Mouse (Mus musculus): ENCODE results near the gene Dmc1. TPM values are rescaled to one million over a fixed set of nuclear protein-coding genes. Genes with fewer than 3 reads are reported as not detected.

Gene Dmc1
- total and polyA plus RNA-seq, 3 experiments = not detected

- TF ChIP-seq ZKSCAN1 (IDR thresholded peaks at IDR 0.05; ENCODE audit: borderline replicate concordance, low read depth, low read length) (no peak), ZC3H11A (IDR thresholded peaks at IDR 0.05; ENCODE audit: low read depth, low read length) (no peak), POLR2AphosphoS2 (IDR thresholded peaks at IDR 0.05; ENCODE audit: low read depth, low read length) (peak; percentile 95), MXI1 (IDR thresholded peaks at IDR 0.05; ENCODE audit: low read depth, low read length) (no peak), JUND (conservative IDR thresholded peaks at IDR 0.05; ENCODE audit: low read depth, low read length) (no peak), ETS1 (conservative IDR thresholded peaks at IDR 0.05; ENCODE audit: low read depth, low read length) (no peak), RAD21 (IDR thresholded peaks at IDR 0.05; ENCODE audit: low read depth, low read length) (no peak), CHD1 (IDR thresholded peaks at IDR 0.05; ENCODE audit: low read depth, low read length) (no peak)
- in situ Hi-C loops (cut with MboI; ENCODE audit: low pct_ligation_motif_present, low pct_unique_long_range_greater_than_20kb, low sequenced_read_pairs) (no loop called here), dilution Hi-C loops (cut with MboI; ENCODE audit: extremely low pct_ligation_motif_present, extremely low pct_unique_long_range_greater_than_20kb, low sequenced_read_pairs) (no loop called here)
- H3K36me3 ChIP-seq (replicated peaks in 1 of 2; ENCODE audit: control insufficient read depth in 1 of 2, insufficient read depth in 1 of 2, low read length in 1 of 2) = peaks cover 39 to 57% of the 10 kb centered on the region in 2 experiments
- no peaks in the 10 kb centered on the region for H3K9me3 ChIP-seq (replicated peaks; ENCODE audit: low read length)
- no peaks in the 10 kb centered on the region for H3K27me3 ChIP-seq (replicated peaks)
- no peaks in the 10 kb centered on the region for H3K4me1 ChIP-seq (ENCODE audit: control insufficient read depth in 1 of 2, insufficient read depth in 2 of 2)
- H3K4me3 ChIP-seq (replicated peaks in 1 of 3; ENCODE audit: low read depth in 2 of 3, low read length in 2 of 3, poor library complexity in 1 of 3) = no peak overlapping the region
- no peaks in the 10 kb centered on the region for H3K79me2 ChIP-seq (replicated peaks; ENCODE audit: control insufficient read depth, extremely low read depth, insufficient read depth, poor library complexity, severe bottlenecking)
- no peak overlapping the region for H3K4me2 ChIP-seq (ENCODE audit: insufficient read depth, low read depth, poor library complexity, severe bottlenecking)
- no peak overlapping the region for H3K27ac ChIP-seq (ENCODE audit: insufficient read depth, low read depth)
- DNase-seq (ENCODE audit: extremely low read depth) = no peak
- no peak overlapping the region for H3K9ac ChIP-seq (ENCODE audit: insufficient read depth, low read depth)
Observed at GRCm38 (mm10) chr15:79525979-79526768, 78.7 kb downstream of the Dmc1 start.

GRCm38 (mm10) chr15:79525564-79525963 is 79.3 kb downstream of the Dmc1 start:
- H3K4me2 ChIP-seq (ENCODE audit: insufficient read depth, low read depth, poor library complexity, severe bottlenecking) = no peak overlapping the region
- no peaks in the 10 kb centered on the region for H3K79me2 ChIP-seq (replicated peaks; ENCODE audit: control insufficient read depth, extremely low read depth, insufficient read depth, poor library complexity, severe bottlenecking)
- in situ Hi-C loops (cut with MboI; ENCODE audit: low pct_ligation_motif_present, low pct_unique_long_range_greater_than_20kb, low sequenced_read_pairs) = no loop called here
- TF ChIP-seq ETS1 (conservative IDR thresholded peaks at IDR 0.05; ENCODE audit: low read depth, low read length) = no peak
- TF ChIP-seq MAZ (IDR thresholded peaks at IDR 0.05; ENCODE audit: low read depth, low read length) = no peak
- TF ChIP-seq ZC3H11A (IDR thresholded peaks at IDR 0.05; ENCODE audit: low read depth, low read length) = no peak
- no peak for TF ChIP-seq E2F4 (IDR thresholded peaks at IDR 0.05; ENCODE audit: insufficient replicate concordance, low read depth, low read length)
- no peak for TF ChIP-seq ELF1 (IDR thresholded peaks at IDR 0.05; ENCODE audit: low read depth, low read length)
- no peak for TF ChIP-seq USF2 (conservative IDR thresholded peaks at IDR 0.05; ENCODE audit: low read depth, low read length)
- peaks cover 34 to 51% of the 10 kb centered on the region in 2 experiments for H3K36me3 ChIP-seq (replicated peaks in 1 of 2; ENCODE audit: control insufficient read depth in 1 of 2, insufficient read depth in 1 of 2, low read length in 1 of 2)
- H3K4me3 ChIP-seq (replicated peaks in 1 of 3; ENCODE audit: low read depth in 2 of 3, low read length in 2 of 3, poor library complexity in 1 of 3) = no peak overlapping the region
- H3K27me3 ChIP-seq (replicated peaks) = no peaks in the 10 kb centered on the region
- H3K9ac ChIP-seq (ENCODE audit: insufficient read depth, low read depth) = no peak overlapping the region
- no peak overlapping the region for H3K27ac ChIP-seq (ENCODE audit: insufficient read depth, low read depth)
- no peak for DNase-seq (ENCODE audit: extremely low read depth)
- H3K4me1 ChIP-seq (ENCODE audit: control insufficient read depth in 1 of 2, insufficient read depth in 2 of 2) = no peaks in the 10 kb centered on the region
- no peaks in the 10 kb centered on the region for H3K9me3 ChIP-seq (replicated peaks; ENCODE audit: low read length)
- dilution Hi-C loops (cut with MboI; ENCODE audit: extremely low pct_ligation_motif_present, extremely low pct_unique_long_range_greater_than_20kb, low sequenced_read_pairs) = no loop called here
